Mouse (Mus musculus): Measurements from ENCODE around the gene Slc6a6. TPM values are rescaled to one million over a fixed set of nuclear protein-coding genes. Genes with fewer than 3 reads are reported as not detected.

The Slc6a6 gene
- polyA plus RNA-seq, 1 experiment from 2014 or later = 59.5 TPM

GRCm38 (mm10) chr6:91712855-91713331 is 29.0 kb downstream of the Slc6a6 start:
- H3K9ac ChIP-seq (ENCODE audit: low read length) = peak overlapping the region; percentile 42; the same call in 1 of the 2 replicates
- 0 out of 2 replicates have a peak overlapping the region, but pooled peaks have one; percentile 11 for H3K4me2 ChIP-seq (ENCODE audit: low read depth, low read length)
- H3K27ac ChIP-seq (ENCODE audit: low read length) = peak overlapping the region; percentile 66
- 12% methylated on average over 10 of the region's 10 CpGs for WGBS
- no peaks in the 10 kb centered on the region for H3K27me3 ChIP-seq (ENCODE audit: control insufficient read depth, insufficient read depth, low read length)
- H3K36me3 ChIP-seq (ENCODE audit: control insufficient read depth, insufficient read depth, low read length) = 0 out of 2 replicates have a peak, but pooled peaks cover 6% of the 10 kb centered on the region
- H3K4me1 ChIP-seq (ENCODE audit: control insufficient read depth, insufficient read depth, low read length) = peaks cover 28% of the 10 kb centered on the region
- H3K9me3 ChIP-seq (replicated peaks; ENCODE audit: control insufficient read depth, low read length) = no peaks in the 10 kb centered on the region
- peak; percentile 85 for ATAC-seq (ENCODE audit: insufficient read depth, low FRiP score)
- no peak overlapping the region for H3K4me3 ChIP-seq (replicated peaks; ENCODE audit: low read length)

GRCm38 (mm10) chr6:91713370-91713896 is 29.6 kb downstream of the Slc6a6 start:
- no peak for ATAC-seq (ENCODE audit: insufficient read depth, low FRiP score)
- Histone ChIP-seq H3K4me2 (ENCODE audit: low read depth, low read length) (0 out of 2 replicates have a peak overlapping the region, but pooled peaks have one; percentile 11), H3K27me3 (ENCODE audit: control insufficient read depth, insufficient read depth, low read length) (no peaks in the 10 kb centered on the region), H3K4me3 (replicated peaks; ENCODE audit: low read length) (no peak overlapping the region), H3K9me3 (replicated peaks; ENCODE audit: control insufficient read depth, low read length) (no peaks in the 10 kb centered on the region), H3K27ac (ENCODE audit: low read length) (peak overlapping the region; percentile 66), H3K4me1 (ENCODE audit: control insufficient read depth, insufficient read depth, low read length) (peaks cover 28% of the 10 kb centered on the region), H3K9ac (ENCODE audit: low read length) (peak overlapping the region; percentile 37; the same call in 1 of the 2 replicates), H3K36me3 (ENCODE audit: control insufficient read depth, insufficient read depth, low read length) (0 out of 2 replicates have a peak, but pooled peaks cover 2% of the 10 kb centered on the region)
- 15% methylated on average over 5 of the region's 5 CpGs for WGBS

- ATAC-seq (ENCODE audit: insufficient read depth, low FRiP score) = no peak
- H3K4me3 ChIP-seq (replicated peaks; ENCODE audit: low read length) = no peak overlapping the region
- H3K27me3 ChIP-seq (ENCODE audit: control insufficient read depth, insufficient read depth, low read length) = no peaks in the 10 kb centered on the region
- H3K36me3 ChIP-seq (ENCODE audit: control insufficient read depth, insufficient read depth, low read length) = no peaks in the 10 kb centered on the region
- 73% methylated on average over 8 of the region's 8 CpGs for WGBS
- no peak overlapping the region for H3K9ac ChIP-seq (ENCODE audit: low read length)
- H3K9me3 ChIP-seq (replicated peaks; ENCODE audit: control insufficient read depth, low read length) = no peaks in the 10 kb centered on the region
- peaks cover 44% of the 10 kb centered on the region for H3K4me1 ChIP-seq (ENCODE audit: control insufficient read depth, insufficient read depth, low read length)
- H3K27ac ChIP-seq (ENCODE audit: low read length) = 0 out of 2 replicates have a peak overlapping the region, but pooled peaks have one; percentile 23
- H3K4me2 ChIP-seq (ENCODE audit: low read depth, low read length) = no peak overlapping the region
Observed at GRCm38 (mm10) chr6:91715023-91715422, 31.2 kb downstream of the Slc6a6 start.

GRCm38 (mm10) chr6:91715988-91716810 is 32.3 kb downstream of the Slc6a6 start:
- Histone ChIP-seq H3K27me3 (ENCODE audit: control insufficient read depth, insufficient read depth, low read length) (no peaks in the 10 kb centered on the region), H3K4me1 (ENCODE audit: control insufficient read depth, insufficient read depth, low read length) (peaks cover 47% of the 10 kb centered on the region), H3K27ac (ENCODE audit: low read length) (no peak overlapping the region), H3K4me3 (replicated peaks; ENCODE audit: low read length) (no peak overlapping the region), H3K9ac (ENCODE audit: low read length) (no peak overlapping the region), H3K4me2 (ENCODE audit: low read depth, low read length) (no peak overlapping the region), H3K36me3 (ENCODE audit: control insufficient read depth, insufficient read depth, low read length) (no peaks in the 10 kb centered on the region), H3K9me3 (replicated peaks; ENCODE audit: control insufficient read depth, low read length) (no peaks in the 10 kb centered on the region)
- 69% methylated on average over 6 of the region's 6 CpGs for WGBS
- no peak for ATAC-seq (ENCODE audit: insufficient read depth, low FRiP score)

GRCm38 (mm10) chr6:91718067-91718466 is 34.2 kb downstream of the Slc6a6 start:
- 83% methylated on average over 2 of the region's 2 CpGs for WGBS
- H3K4me3 ChIP-seq (replicated peaks; ENCODE audit: low read length) = no peak overlapping the region
- no peak overlapping the region for H3K4me2 ChIP-seq (ENCODE audit: low read depth, low read length)
- no peaks in the 10 kb centered on the region for H3K27me3 ChIP-seq (ENCODE audit: control insufficient read depth, insufficient read depth, low read length)
- H3K9ac ChIP-seq (ENCODE audit: low read length) = no peak overlapping the region
- 0 out of 2 replicates have a peak, but pooled peaks cover under 1% of the 10 kb centered on the region for H3K36me3 ChIP-seq (ENCODE audit: control insufficient read depth, insufficient read depth, low read length)
- ATAC-seq (ENCODE audit: insufficient read depth, low FRiP score) = no peak
- no peak overlapping the region for H3K27ac ChIP-seq (ENCODE audit: low read length)
- peaks cover 34% of the 10 kb centered on the region for H3K4me1 ChIP-seq (ENCODE audit: control insufficient read depth, insufficient read depth, low read length)
- no peaks in the 10 kb centered on the region for H3K9me3 ChIP-seq (replicated peaks; ENCODE audit: control insufficient read depth, low read length)

- Histone ChIP-seq H3K9ac (ENCODE audit: low read length) (0 out of 2 replicates have a peak overlapping the region, but pooled peaks have one; percentile 12), H3K9me3 (replicated peaks; ENCODE audit: control insufficient read depth, low read length) (no peaks in the 10 kb centered on the region), H3K36me3 (ENCODE audit: control insufficient read depth, insufficient read depth, low read length) (0 out of 2 replicates have a peak, but pooled peaks cover 5% of the 10 kb centered on the region), H3K4me3 (replicated peaks; ENCODE audit: low read length) (no peak overlapping the region), H3K27me3 (ENCODE audit: control insufficient read depth, insufficient read depth, low read length) (no peaks in the 10 kb centered on the region), H3K4me1 (ENCODE audit: control insufficient read depth, insufficient read depth, low read length) (peaks cover 28% of the 10 kb centered on the region), H3K4me2 (ENCODE audit: low read depth, low read length) (no peak overlapping the region), H3K27ac (ENCODE audit: low read length) (no peak overlapping the region)
- 72% methylated on average over 3 of the region's 3 CpGs for WGBS
- no peak for ATAC-seq (ENCODE audit: insufficient read depth, low FRiP score)
Observed at GRCm38 (mm10) chr6:91718603-91719002, 34.8 kb downstream of the Slc6a6 start.

GRCm38 (mm10) chr6:91719042-91719747 is 35.3 kb downstream of the Slc6a6 start:
- no peak overlapping the region for H3K4me3 ChIP-seq (replicated peaks; ENCODE audit: low read length)
- 63% methylated on average over 6 of the region's 6 CpGs for WGBS
- no peak overlapping the region for H3K4me2 ChIP-seq (ENCODE audit: low read depth, low read length)
- H3K36me3 ChIP-seq (ENCODE audit: control insufficient read depth, insufficient read depth, low read length) = 0 out of 2 replicates have a peak, but pooled peaks cover 7% of the 10 kb centered on the region
- H3K27me3 ChIP-seq (ENCODE audit: control insufficient read depth, insufficient read depth, low read length) = no peaks in the 10 kb centered on the region
- peak overlapping the region; percentile 12; the same call in 1 of the 2 replicates for H3K9ac ChIP-seq (ENCODE audit: low read length)
- ATAC-seq (ENCODE audit: insufficient read depth, low FRiP score) = no peak
- peak overlapping the region; percentile 9 for H3K27ac ChIP-seq (ENCODE audit: low read length)
- no peaks in the 10 kb centered on the region for H3K9me3 ChIP-seq (replicated peaks; ENCODE audit: control insufficient read depth, low read length)
- H3K4me1 ChIP-seq (ENCODE audit: control insufficient read depth, insufficient read depth, low read length) = peaks cover 27% of the 10 kb centered on the region

GRCm38 (mm10) chr6:91719865-91720533 is 36.1 kb downstream of the Slc6a6 start:
- H3K4me3 ChIP-seq (replicated peaks; ENCODE audit: low read length) = no peak overlapping the region
- H3K4me2 ChIP-seq (ENCODE audit: low read depth, low read length) = 0 out of 2 replicates have a peak overlapping the region, but pooled peaks have one; percentile 3
- peaks cover 23% of the 10 kb centered on the region for H3K4me1 ChIP-seq (ENCODE audit: control insufficient read depth, insufficient read depth, low read length)
- H3K27me3 ChIP-seq (ENCODE audit: control insufficient read depth, insufficient read depth, low read length) = no peaks in the 10 kb centered on the region
- no peaks in the 10 kb centered on the region for H3K9me3 ChIP-seq (replicated peaks; ENCODE audit: control insufficient read depth, low read length)
- H3K36me3 ChIP-seq (ENCODE audit: control insufficient read depth, insufficient read depth, low read length) = peaks cover 15% of the 10 kb centered on the region; the same call in 1 of the 2 replicates
- peak overlapping the region; percentile 9; the same call in 1 of the 2 replicates for H3K27ac ChIP-seq (ENCODE audit: low read length)
- 15% methylated on average over 9 of the region's 9 CpGs for WGBS
- peak; percentile 68 for ATAC-seq (ENCODE audit: insufficient read depth, low FRiP score)
- H3K9ac ChIP-seq (ENCODE audit: low read length) = peak overlapping the region; percentile 1; the same call in 1 of the 2 replicates

Data from stomach, embryonic 16.5 days (tissue).